Mouse (Mus musculus): Measurements from ENCODE around the gene Rpl18. TPM values are rescaled to one million over a fixed set of nuclear protein-coding genes. Genes with fewer than 3 reads are reported as not detected.

The Rpl18 gene
- total RNA-seq, 2 experiments from 2014 or later = 550 to 591 TPM

- intact Hi-C loops (cut with DNase I) = no loop called here
- no peak for DNase-seq
Observed at GRCm38 (mm10) chr7:45723781-45724180, 8.5 kb downstream of the Rpl18 start.

DNA sequence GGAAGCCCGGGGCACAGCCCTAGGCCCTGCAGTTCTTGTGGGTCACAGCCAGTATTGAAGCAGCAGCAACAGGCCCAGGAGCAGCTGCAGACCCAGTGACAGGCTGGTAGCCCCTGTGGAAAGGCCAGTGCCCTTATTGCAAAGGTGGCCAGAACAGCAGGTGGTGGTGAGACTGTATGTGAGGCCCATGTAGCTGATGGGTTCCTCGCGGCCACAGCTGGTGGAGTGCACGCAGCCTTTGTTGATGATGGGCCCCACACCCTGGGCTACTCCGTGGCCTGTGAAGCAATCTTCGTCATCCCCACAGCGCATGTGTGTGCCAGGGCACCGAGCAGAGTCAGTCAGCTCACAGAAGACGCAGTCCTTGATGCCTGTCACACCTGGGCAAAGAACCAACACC, 9.9 kb downstream of the Rpl18 start:
- DNase-seq = no peak
- intact Hi-C loops (cut with DNase I) = no loop called here

- intact Hi-C loops (cut with DNase I) = no loop called here
- no peak for DNase-seq
Observed at GRCm38 (mm10) chr7:45725713-45726112, 10.5 kb downstream of the Rpl18 start, which contains the start of gene Spaca4. Gene Spaca4 (minus strand): TSS chr7:45725813.

- no peak for DNase-seq
- intact Hi-C loops (cut with DNase I) = no loop called here
Observed at GRCm38 (mm10) chr7:45726419-45726818, 11.2 kb downstream of the Rpl18 start.

- intact Hi-C loops (cut with DNase I) = no loop called here
- no peak for DNase-seq
Observed at GRCm38 (mm10) chr7:45727625-45728024, 12.4 kb downstream of the Rpl18 start.

DNA sequence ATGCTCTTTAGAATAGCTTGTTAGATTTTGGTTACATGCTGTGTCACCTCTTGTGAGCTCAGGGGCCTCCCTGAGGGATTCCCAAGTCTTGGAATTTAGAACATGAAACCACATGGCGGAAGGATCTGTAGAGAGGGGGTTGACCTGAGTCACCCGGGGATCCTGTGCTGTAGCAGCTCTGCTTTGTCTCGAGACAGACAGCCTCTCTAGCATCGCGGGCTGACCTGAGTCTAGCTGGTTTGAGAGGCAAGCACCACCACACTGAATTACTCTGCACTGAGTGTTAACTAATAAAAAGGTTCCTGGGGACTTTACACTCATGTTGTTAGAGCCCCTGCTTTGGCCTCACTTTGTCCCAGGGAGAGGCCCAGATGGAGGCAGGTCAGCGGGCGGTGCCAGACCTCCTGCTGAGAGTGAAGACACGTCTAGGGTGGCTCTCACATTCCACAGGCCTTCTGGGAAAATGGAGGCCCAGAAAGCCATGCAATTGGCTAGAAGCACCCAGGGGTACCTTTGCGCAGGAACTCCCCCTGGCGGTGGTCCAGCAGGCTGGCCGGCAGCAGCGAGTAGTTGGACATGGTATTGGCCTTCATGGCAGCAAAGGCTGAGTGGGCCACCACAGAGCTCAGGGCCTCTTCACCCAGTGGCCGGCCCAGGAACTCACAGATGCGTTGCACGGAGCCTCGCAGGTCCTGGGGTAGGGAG, 15.6 kb downstream of the Rpl18 start:
- intact Hi-C loops (cut with DNase I) = no loop called here
- DNase-seq = no peak

DNA sequence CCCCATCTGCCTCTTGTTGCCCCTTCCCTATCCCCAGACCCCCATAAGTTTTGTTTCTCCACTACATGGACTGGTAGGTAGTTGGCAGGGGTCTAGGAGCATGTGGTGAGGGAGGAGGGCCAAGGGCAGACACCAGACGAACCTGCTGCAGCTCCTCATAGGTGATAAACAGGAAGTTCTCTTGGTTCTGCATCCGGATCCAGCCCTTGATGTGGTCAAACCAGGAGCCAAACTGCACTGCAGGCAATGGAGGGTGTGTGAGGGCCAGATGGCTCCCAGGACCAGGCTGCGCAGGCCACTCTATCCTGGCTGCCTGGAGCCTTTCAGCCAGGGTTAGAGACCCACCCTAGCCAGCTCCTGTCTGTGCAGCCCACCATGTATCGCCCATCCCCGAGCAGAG, 18.2 kb downstream of the Rpl18 start:
- DNase-seq = no peak
- intact Hi-C loops (cut with DNase I) = no loop called here

DNA sequence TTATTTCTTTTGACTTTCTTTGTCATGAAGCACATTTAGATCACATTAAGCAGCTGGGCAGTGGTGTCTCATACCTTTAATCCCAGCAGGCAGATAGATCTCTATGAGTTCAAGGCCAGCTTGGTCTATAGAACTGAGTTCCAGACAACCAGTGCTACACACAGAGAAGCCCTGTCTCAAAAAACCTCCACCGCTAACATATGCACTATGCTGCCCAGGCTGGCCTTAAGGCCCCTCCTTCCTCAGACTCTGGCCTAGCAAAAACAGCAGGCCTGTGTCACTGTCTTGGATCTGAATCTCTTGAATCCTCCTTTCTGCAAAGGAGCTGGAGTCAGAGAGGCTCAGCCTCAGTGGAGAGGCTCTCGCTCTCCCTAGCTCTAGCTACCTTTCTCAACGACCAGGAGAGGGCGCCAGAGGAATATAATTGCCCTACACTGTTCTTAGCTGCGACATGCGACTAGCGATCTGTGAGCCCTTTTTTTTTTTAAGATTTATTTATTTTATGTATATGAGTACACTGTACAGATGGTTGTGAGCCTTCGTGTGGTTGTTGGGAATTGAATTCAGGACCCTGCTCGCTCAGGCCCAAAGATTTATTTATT, 24.0 kb downstream of the Rpl18 start:
- DNase-seq = peak; percentile 77 to 86

GRCm38 (mm10) chr7:45739820-45740219, 24.6 kb downstream of the Rpl18 start:
- DNase-seq = no peak
- intact Hi-C loops (cut with DNase I) = loop anchor here (1.0 to 2.0 kb wide), 3 partner anchors 61 to 269 kb away; no protein-coding TSS in a partner anchor

More for the DNA sequence above, 24.0 kb downstream of the Rpl18 start:
- intact Hi-C loops (cut with DNase I) = loop anchor here (1.0 to 2.0 kb wide), 3 partner anchors 62 to 270 kb away; no protein-coding TSS in a partner anchor

GRCm38 (mm10) chr7:45741308-45741707, 26.1 kb downstream of the Rpl18 start:
- intact Hi-C loops (cut with DNase I) = no loop called here
- no peak for DNase-seq

DNA sequence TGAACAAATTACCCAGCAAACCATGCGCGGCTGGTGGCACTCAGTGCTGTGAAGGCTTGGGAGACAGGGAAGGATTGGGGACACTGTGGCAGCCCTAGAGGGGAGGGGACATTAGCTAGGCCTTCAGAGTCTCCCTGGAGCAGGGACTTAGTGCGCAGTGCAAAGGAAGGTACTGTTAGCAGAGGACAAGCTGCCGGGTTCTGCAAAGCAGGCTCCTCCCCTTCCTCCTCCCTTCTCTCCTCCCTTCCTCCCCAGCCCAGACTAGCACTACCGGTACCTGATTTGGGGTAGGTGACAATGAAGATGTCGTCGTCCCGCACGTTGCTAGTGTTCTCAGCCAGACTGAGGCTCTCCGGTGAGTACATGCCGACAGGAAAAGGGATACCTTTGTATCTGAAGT, 26.5 kb downstream of the Rpl18 start:
- intact Hi-C loops (cut with DNase I) = no loop called here
- no peak for DNase-seq

DNA sequence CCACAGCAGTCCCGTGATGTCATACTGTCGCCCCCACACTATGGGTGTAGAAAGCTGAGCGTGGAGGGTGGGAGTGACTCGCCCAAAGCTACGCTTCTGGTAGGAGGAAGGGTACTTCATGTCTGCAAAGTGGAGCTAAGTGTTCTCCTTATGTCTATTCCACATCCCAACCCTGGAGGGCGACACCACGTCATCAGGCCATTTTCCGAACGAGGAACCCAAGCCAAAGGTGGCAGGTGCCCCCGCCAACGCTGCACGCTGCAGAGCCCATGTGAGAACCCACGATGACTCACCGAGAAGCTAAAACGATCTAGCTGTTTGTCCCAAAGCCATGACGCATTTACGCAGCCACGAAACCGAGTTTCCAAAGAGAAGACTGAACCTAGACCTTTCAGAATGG, 27.1 kb downstream of the Rpl18 start:
- intact Hi-C loops (cut with DNase I) = no loop called here
- no peak for DNase-seq

- intact Hi-C loops (cut with DNase I) = no loop called here
- peak in 1 of 2 experiments; percentile 60 for DNase-seq
Observed at GRCm38 (mm10) chr7:45744387-45744786, 29.1 kb downstream of the Rpl18 start.

- no peak for DNase-seq
- intact Hi-C loops (cut with DNase I) = no loop called here
Observed at GRCm38 (mm10) chr7:45746518-45746917, 31.3 kb downstream of the Rpl18 start.

DNA sequence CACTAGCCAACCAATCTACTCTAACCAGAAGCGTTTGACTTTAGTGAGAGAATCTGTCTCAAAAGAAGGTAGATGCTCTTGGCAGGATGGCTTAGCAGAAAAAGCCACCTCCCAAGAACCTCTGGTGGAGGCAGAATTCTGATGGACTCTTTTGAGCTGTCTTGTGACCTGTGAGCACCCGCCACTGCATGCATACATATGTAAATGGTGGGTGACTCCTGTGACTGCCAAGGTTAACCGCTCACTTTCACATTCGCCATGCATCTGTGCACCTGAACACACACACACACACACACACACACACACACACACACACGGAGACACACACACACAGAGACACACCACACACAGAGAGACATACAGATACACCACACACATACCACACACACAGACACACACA, 32.2 kb downstream of the Rpl18 start:
- intact Hi-C loops (cut with DNase I) = no loop called here
- no peak for DNase-seq

DNA sequence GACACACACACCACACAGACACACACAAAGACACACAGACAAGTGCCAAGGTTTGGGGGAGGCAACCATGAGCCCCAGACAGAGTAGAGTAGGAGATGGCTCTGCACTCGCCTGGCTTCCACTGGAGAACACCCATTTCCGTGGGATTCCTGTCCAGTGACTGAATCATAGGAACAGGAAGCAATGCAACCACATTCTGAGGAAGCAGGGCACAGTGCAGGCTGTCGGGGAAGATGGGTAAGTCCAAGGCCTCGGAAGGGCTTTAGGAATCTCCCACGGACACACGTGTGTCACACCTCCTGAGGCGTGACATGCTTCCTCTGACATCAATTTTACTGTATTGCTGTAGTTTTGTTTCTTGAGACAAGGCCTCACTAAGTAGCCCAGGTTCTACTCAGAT, 32.9 kb downstream of the Rpl18 start:
- intact Hi-C loops (cut with DNase I) = no loop called here
- DNase-seq = no peak

GRCm38 (mm10) chr7:45749401-45749800, 34.1 kb downstream of the Rpl18 start:
- intact Hi-C loops (cut with DNase I) = no loop called here

DNA sequence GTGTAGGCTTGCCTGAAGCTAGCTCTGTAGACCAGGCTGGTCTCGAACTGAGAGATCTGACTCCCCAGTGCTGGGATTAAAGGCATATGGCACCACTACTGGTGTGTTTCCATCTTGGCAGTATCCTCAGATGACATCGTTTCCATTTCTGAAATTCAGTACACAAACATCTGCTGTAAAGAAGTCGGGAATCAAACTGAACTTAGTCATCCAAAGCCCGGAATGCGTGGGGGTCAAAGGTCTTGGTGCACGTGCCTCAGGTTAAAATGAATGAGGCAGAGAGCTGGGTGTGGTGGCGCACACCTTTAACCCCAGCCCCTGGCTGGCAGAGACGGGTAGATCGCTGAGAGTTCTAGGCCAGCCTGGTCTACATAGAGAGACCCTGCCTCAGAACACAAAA, 34.9 kb downstream of the Rpl18 start:
- intact Hi-C loops (cut with DNase I) = no loop called here
- DNase-seq = no peak

More at GRCm38 (mm10) chr7:45749401-45749800, 34.1 kb downstream of the Rpl18 start:
- DNase-seq = no peak

DNA sequence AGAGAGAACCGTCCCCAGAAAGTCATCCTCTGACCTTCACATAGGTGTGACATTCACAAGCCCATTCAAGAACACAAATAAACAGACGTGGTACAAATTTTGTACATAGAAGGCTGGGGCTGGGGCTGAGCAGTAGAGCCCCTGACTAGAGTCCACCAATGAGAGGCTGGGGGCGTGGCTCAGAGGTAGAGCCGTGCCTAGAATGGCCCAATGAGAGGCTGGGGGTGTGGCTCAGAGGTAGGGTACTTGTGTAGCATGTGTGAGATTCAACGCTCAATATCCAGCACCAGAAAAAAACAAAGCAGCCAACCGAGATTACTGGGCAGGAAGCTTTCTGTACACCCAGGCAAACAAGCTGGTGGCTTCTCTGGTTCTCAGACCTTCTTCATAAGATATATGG, 40.4 kb downstream of the Rpl18 start:
- DNase-seq = no peak
- intact Hi-C loops (cut with DNase I) = no loop called here

GRCm38 (mm10) chr7:45759400-45759799, 44.1 kb downstream of the Rpl18 start:
- intact Hi-C loops (cut with DNase I) = no loop called here
- no peak for DNase-seq

GRCm38 (mm10) chr7:45760151-45760550, 44.9 kb downstream of the Rpl18 start:
- no peak for DNase-seq
- intact Hi-C loops (cut with DNase I) = no loop called here

- no peak for DNase-seq
- intact Hi-C loops (cut with DNase I) = no loop called here
Observed at GRCm38 (mm10) chr7:45765995-45766394, 50.7 kb downstream of the Rpl18 start.

All from heart, postnatal 36 days (tissue).